Mouse (Mus musculus) cortical plate, adult 2 months (tissue): ENCODE data around the gene Card10. TPM values are rescaled to one million over a fixed set of nuclear protein-coding genes. Genes with fewer than 3 reads are reported as not detected.

Experiments used
- H3K27ac ChIP-seq: fragments of 200-500 bp; 2 replicates; pipeline ENCODE4 v1.5.1; 2012; ENCODE audit warnings: low read length, control low read depth, inconsistent platforms; ENCODE audit not compliant: insufficient read depth
- H3K4me1 ChIP-seq: fragments of 200-500 bp; 2 replicates; pipeline ENCODE4 v1.6.1; 2011; ENCODE audit warnings: low read length; ENCODE audit not compliant: control insufficient read depth, insufficient read depth
- H3K4me3 ChIP-seq: fragments of 200-500 bp; 2 replicates; pipeline ENCODE4 v1.5.1; 2011; ENCODE audit warnings: mild to moderate bottlenecking, low read length, control low read depth; ENCODE audit not compliant: insufficient read depth
- CTCF ChIP-seq: fragments of 200-500 bp; IDR thresholded peaks from 2 replicates; pipeline ENCODE4 v1.5.1; 2011; ENCODE audit warnings: mild to moderate bottlenecking, control low read depth, low read length; ENCODE audit not compliant: insufficient read depth; ENCODE audit errors: extremely low read depth
- POLR2A ChIP-seq: fragments of 200-500 bp; IDR thresholded peaks from 2 replicates; pipeline ENCODE4 v1.6.1; 2011; ENCODE audit warnings: mild to moderate bottlenecking, low read length, control low read depth; ENCODE audit not compliant: insufficient read depth; ENCODE audit errors: extremely low read depth
- polyA plus RNA-seq: library from polyadenylated mRNA; depleted of rRNA; stranded (reverse); fragments of >200 nt; gene quantifications from 2 replicates; pipeline ENCODE4 v1.2.3, GENCODE M21; 2012

Card10 gene
- polyA plus RNA-seq, 1 experiment, result 4.7 TPM

DNA sequence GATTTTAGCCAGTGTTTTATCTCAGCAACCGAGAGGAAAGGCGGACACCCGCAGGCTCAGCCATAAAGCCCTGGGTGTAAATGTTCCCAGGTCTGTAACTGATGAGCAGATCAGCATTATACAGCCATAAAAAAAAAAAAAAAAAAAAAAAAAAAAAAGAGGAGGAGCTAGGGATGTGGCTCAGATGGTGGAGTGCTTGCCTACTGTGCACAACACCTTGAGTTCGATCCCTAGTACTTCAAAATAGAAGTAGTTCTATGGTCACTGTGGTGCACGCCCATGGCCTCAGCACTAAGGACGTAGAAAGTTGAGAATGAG lies 13.2 kb upstream of the Card10 start:
- Histone ChIP-seq H3K4me3 (no peak overlapping the region), H3K4me1 (no peaks in the 10 kb centered on the region; the same call in 1 of the 2 replicates), H3K27ac (no peak overlapping the region)
- TF ChIP-seq CTCF, result no peak
- no peak for TF ChIP-seq POLR2A

DNA sequence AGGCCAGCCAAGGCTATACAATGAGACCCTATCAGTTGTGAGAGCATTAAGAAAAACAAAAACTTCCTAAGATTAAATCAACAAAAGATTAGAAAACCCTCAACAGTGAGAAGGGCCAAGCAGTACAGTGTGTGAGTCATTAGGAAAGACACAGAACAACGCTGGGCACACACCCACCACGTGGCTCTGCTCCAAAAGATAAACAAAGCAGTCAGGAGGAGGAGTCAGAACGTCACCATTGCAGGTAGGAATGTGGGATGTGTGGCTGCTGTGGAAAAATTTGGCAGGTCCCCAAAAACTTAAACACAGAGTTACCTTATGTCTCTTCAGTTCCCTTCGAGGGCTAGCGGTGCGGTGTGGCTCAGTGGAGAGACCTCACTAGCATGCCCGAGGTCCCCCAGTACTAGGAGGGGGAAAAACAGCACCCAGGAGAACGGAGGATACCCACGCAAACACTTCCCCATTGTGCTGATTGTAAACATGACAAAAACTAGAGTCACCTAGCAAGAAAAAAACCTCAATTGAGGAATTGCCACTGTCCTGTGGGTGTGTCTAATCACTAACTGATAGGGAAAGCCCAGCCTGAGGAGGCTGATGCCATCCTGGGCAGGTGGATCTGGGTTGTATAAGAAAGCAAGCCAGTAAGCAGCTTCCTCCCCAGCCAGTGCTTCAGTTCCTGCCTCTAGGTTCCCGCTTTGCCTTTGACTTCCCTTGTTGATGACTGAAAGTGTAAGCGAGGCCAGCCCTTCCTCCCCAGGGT lies 12.7 kb upstream of the Card10 start:
- Histone ChIP-seq H3K4me1 (no peaks in the 10 kb centered on the region; the same call in 1 of the 2 replicates), H3K27ac (no peak overlapping the region), H3K4me3 (no peak overlapping the region)
- no peak for TF ChIP-seq POLR2A
- no peak for TF ChIP-seq CTCF

DNA sequence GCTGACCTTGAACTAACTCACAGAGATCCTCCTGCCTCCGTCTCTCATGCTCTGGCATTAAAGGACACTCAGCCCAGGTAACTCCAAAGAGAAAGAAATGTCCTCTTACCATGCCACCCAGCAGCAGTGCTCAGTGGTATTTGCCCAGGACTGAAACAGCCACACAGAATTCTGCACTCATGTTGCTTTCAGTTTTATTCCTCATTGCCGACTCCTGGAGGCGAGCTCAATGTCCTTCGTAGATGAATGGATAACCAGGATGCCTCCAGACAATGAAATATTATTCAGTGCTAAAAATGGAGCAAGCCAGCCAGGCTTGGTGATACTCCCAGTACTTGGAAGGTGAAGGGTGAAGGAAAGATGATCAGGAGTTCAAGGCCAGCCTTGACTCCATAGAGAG lies 10.8 kb upstream of the Card10 start:
- no peak for TF ChIP-seq CTCF
- TF ChIP-seq POLR2A, result no peak
- H3K4me1 ChIP-seq, result no peaks in the 10 kb centered on the region; the same call in 1 of the 2 replicates
- H3K27ac ChIP-seq, result no peak overlapping the region
- H3K4me3 ChIP-seq, result no peak overlapping the region

DNA sequence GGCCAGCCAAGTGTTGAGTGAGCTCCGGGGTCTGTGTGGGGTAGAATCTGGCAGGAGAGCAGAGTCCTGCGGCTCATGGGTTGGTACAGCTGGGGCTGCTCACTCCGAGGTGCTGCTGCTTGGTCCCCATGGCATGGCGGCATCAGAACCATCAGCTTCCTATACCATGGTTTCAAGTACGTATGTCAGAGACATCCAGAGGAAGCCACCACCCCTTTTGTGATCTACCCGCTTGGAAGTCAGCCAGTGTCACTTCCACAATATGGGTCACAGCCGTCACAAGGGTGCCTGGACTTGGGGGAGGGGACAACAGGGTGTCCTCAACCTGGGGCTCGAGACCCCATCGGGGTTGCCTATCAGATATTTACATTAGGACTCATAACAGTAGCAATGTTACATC lies 7.3 kb upstream of the Card10 start:
- Histone ChIP-seq H3K4me3 (no peak overlapping the region), H3K4me1 (no peaks in the 10 kb centered on the region; the same call in 1 of the 2 replicates), H3K27ac (no peak overlapping the region)
- TF ChIP-seq POLR2A (no peak), CTCF (no peak)

DNA sequence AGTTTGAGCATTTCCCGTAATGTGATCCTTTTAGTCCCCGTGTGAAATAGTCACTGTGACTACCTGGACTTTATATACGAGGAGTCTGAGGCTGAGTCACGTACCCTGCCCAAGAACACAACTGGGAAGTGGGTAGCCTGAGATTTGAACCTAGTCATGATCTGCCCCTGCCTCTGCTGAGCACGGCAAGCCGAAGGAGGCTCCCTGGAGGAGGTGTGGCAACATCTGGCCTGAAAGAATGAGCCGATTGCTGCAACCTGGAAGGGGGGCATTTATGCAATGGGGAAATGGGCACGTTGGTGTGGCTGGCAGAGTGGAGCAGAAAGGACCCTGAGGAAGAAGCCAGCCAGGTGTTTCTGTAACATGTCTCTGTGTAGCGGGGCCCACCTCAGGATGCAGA lies 6.9 kb upstream of the Card10 start:
- Histone ChIP-seq H3K4me3 (no peak overlapping the region), H3K27ac (no peak overlapping the region), H3K4me1 (no peaks in the 10 kb centered on the region)
- TF ChIP-seq CTCF (no peak), POLR2A (no peak)

DNA sequence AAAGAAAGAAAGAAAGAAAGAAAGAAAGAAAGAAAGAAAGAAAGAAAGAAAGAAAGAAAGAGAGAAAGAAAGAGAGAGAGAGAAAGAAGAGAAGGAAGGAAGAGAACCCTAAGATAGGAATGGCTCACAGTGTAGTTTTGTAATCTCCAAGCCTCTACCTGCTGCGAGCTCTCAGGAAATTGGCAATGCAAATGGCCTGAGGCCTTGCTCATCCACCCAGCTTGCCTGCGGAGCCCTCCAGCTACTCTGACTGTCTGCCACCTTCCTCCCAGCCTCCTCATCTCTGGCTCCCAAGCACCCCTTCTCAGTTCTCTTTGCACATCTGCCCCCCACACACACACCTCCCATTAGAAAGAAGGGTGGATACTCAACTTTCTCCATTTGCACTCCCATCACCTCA lies 6.1 kb upstream of the Card10 start:
- H3K27ac ChIP-seq, result no peak overlapping the region
- TF ChIP-seq POLR2A (no peak), CTCF (no peak)
- no peak overlapping the region for H3K4me3 ChIP-seq
- H3K4me1 ChIP-seq, result no peaks in the 10 kb centered on the region

DNA sequence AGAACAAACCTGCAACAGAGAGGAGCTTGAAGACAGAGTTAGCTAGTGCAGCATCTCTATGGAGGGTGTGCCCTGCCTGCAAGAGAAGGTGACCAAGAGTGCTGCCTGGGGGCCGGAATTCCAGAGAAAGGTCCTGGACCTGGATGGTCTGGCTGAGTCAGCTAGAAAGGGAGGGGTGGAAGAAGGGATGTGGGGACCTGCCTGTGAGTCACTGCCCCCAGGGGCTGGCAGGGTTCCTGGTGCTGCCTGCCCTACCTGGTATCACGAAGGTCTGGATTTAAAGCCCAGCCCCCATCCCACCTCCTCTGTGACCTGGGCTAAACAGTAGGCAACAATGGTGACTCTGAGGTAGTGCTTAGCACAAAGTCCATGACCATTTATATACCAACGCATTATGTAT lies 4.3 kb upstream of the Card10 start:
- Histone ChIP-seq H3K4me3 (no peak overlapping the region), H3K4me1 (no peaks in the 10 kb centered on the region), H3K27ac (no peak overlapping the region)
- no peak for TF ChIP-seq CTCF
- no peak for TF ChIP-seq POLR2A

DNA sequence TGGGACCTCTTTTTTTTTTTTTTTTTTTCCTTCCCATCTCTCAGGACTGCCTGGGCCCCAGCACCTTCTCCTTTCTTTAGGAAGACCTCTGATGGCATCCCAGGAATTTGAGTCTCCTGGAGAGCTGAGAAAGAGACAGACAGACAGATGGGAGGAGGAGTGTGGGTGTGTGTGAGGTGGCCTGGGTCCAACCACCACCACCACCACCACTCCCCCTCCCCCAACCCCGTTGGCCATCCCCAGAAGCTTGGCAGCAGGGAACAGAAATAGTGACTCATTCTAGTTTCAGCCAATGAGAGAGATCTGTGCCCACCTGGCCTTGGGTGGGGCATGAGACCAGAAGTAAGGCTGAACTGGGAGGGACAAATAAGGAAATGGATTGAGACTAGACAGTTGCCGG lies 3.8 kb upstream of the Card10 start:
- no peak for TF ChIP-seq POLR2A
- TF ChIP-seq CTCF, result no peak
- H3K4me3 ChIP-seq, result no peak overlapping the region
- no peak overlapping the region for H3K27ac ChIP-seq
- no peaks in the 10 kb centered on the region for H3K4me1 ChIP-seq

DNA sequence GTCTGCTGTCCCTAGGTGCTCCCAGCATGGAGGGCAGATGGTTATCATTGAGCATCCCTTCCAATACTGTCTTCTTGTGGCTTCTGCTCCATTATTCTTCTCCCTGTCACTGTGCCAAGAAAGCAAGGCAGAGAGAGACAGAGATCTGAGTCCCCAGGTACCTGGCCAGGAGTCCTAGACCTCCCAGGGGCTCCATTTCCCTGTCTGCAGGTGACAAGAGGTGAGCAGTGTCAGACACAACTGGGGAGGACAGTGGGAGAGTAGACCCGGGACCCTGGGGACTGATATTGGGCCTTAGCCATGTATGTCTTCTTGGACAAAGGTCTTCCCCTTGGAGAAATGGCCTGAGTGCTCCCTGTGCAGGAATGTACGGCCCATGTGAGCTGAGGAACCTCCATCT lies 2.5 kb upstream of the Card10 start:
- no peak overlapping the region for H3K27ac ChIP-seq
- no peak overlapping the region for H3K4me3 ChIP-seq
- TF ChIP-seq CTCF (no peak), POLR2A (no peak)
- H3K4me1 ChIP-seq, result no peaks in the 10 kb centered on the region

DNA sequence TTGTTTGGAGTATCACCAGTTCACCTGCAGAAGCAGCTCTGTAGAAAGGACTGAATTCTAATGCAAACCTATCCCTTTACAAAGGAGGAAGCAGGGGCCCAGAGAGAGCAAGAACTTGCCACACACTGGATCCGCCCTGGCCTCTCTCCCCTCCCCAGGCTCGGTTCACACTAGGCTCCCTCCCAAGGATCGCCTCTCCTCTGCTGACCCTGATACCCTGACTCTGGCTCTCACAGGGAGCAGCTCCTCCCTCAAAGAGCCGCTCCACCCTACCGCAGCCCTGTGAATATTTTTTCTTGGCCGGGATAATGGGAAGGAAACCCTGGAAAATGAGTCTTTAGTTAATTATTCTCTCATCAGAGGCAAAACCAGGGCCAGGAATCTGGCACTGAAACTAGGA lies 1.5 kb upstream of the Card10 start:
- TF ChIP-seq POLR2A (no peak), CTCF (no peak)
- H3K4me3 ChIP-seq, result no peak overlapping the region
- H3K4me1 ChIP-seq, result no peaks in the 10 kb centered on the region
- no peak overlapping the region for H3K27ac ChIP-seq

DNA sequence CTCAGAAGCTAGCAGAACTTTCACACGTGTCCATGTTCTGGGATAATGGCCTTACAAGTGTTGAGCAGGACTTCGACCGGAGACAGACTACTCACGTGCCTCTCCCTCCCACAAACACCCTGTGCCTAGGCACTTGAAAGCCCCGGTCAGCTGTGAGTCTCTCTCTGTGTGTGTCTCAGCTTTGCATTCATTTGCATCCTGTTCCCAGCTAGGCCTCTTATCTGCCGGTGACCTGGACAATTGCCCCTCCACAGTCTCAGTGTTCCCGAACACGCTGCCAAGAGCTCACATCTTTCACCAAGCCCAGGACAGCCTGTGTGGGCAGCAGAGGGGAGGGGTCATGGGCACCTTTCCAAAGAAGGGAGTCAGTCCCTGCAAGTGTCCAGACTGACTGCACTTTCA lies 658 bp upstream of the Card10 start:
- H3K4me3 ChIP-seq, result no peak overlapping the region
- H3K27ac ChIP-seq, result no peak overlapping the region
- H3K4me1 ChIP-seq, result no peaks in the 10 kb centered on the region
- TF ChIP-seq CTCF (no peak), POLR2A (no peak)
